Mouse (Mus musculus): ENCODE data around the gene Naa35.

Naa35 gene

GRCm38 (mm10) chr13:59642818-59643217 is 57.8 kb downstream of the Naa35 start:
- DNase-seq: no peak

- DNase-seq: no peak
Measured at GRCm38 (mm10) chr13:59645491-59645890, 60.4 kb downstream of the Naa35 start.

- no peak for DNase-seq
Measured at GRCm38 (mm10) chr13:59646674-59647244, 61.7 kb downstream of the Naa35 start.

- no peak for DNase-seq
Measured at GRCm38 (mm10) chr13:59647484-59647883, 62.4 kb downstream of the Naa35 start.

- DNase-seq: no peak
Measured at GRCm38 (mm10) chr13:59648598-59648997, 63.5 kb downstream of the Naa35 start.

GRCm38 (mm10) chr13:59649781-59650180 is 64.7 kb downstream of the Naa35 start:
- DNase-seq: no peak

GRCm38 (mm10) chr13:59652651-59653050 is 67.6 kb downstream of the Naa35 start:
- DNase-seq: no peak

GRCm38 (mm10) chr13:59653136-59653535 is 68.1 kb downstream of the Naa35 start:
- no peak for DNase-seq

- DNase-seq: no peak
Measured at GRCm38 (mm10) chr13:59654465-59654864, 69.4 kb downstream of the Naa35 start.

- DNase-seq: no peak
Measured at GRCm38 (mm10) chr13:59655718-59656315, 70.8 kb downstream of the Naa35 start.

GRCm38 (mm10) chr13:59656316-59656832 is 71.3 kb downstream of the Naa35 start:
- peak; percentile 12 for DNase-seq

- no peak for DNase-seq
Measured at GRCm38 (mm10) chr13:59656975-59657388, 71.9 kb downstream of the Naa35 start.

- DNase-seq: no peak
Measured at GRCm38 (mm10) chr13:59657781-59658180, 72.7 kb downstream of the Naa35 start.

GRCm38 (mm10) chr13:59660371-59660770 is 75.3 kb downstream of the Naa35 start:
- no peak for DNase-seq

GRCm38 (mm10) chr13:59661387-59661786 is 76.3 kb downstream of the Naa35 start:
- DNase-seq: no peak

- DNase-seq: no peak
Measured at GRCm38 (mm10) chr13:59661966-59662365, 76.9 kb downstream of the Naa35 start.

- no peak for DNase-seq
Measured at GRCm38 (mm10) chr13:59663939-59664712, 79.1 kb downstream of the Naa35 start.

GRCm38 (mm10) chr13:59667763-59668162 is 82.7 kb downstream of the Naa35 start:
- DNase-seq: no peak

GRCm38 (mm10) chr13:59668501-59669093 is 83.5 kb downstream of the Naa35 start:
- peak; percentile 32 for DNase-seq

GRCm38 (mm10) chr13:59669946-59670345 is 84.9 kb downstream of the Naa35 start:
- no peak for DNase-seq

GRCm38 (mm10) chr13:59671521-59671920 is 86.5 kb downstream of the Naa35 start:
- no peak for DNase-seq

- peak; percentile 16 for DNase-seq
Measured at GRCm38 (mm10) chr13:59672248-59672647, 87.2 kb downstream of the Naa35 start.

GRCm38 (mm10) chr13:59673597-59673996 is 88.5 kb downstream of the Naa35 start:
- no peak for DNase-seq

GRCm38 (mm10) chr13:59674215-59674614 is 89.2 kb downstream of the Naa35 start:
- DNase-seq: no peak
